Mouse (Mus musculus) ES-E14 (cell line): ENCODE results near the gene Lag3. TPM values are rescaled to one million over a fixed set of nuclear protein-coding genes. Genes with fewer than 3 reads are reported as not detected.

ENCODE experiments used
- DNase-seq: peaks from one replicate; pipeline ENCODE4 v3.0.0-alpha.2; 2013; ENCODE audit warnings: low read depth, low spot score
- H3K27ac ChIP-seq: 2 replicates; pipeline ENCODE4 v1.5.1; 2012; ENCODE audit warnings: low read depth, mild to moderate bottlenecking, low read length, moderate library complexity, mixed read lengths; ENCODE audit not compliant: poor library complexity, insufficient read depth, severe bottlenecking
- H3K36me3 ChIP-seq: 2 replicates; pipeline ENCODE4 v1.6.1; 2012; ENCODE audit warnings: mild to moderate bottlenecking, low read length, moderate library complexity, mixed read lengths; ENCODE audit not compliant: control insufficient read depth, poor library complexity, insufficient read depth, severe bottlenecking
- H3K4me1 ChIP-seq, 2 experiments: fragments of 150-350 bp in 1 of 2; sonication (generic) in 1 of 2; 2 replicates each; pipeline ENCODE4 v1.6.1; 2012; ENCODE audit warnings: low read length in 2 of 2, mild to moderate bottlenecking in 1 of 2, mixed read lengths in 1 of 2; ENCODE audit not compliant: control insufficient read depth in 2 of 2, insufficient read depth in 2 of 2, poor library complexity in 1 of 2
- H3K4me3 ChIP-seq, 2 experiments: fragments of 150-350 bp in 1 of 2; sonication (generic) in 1 of 2; 2 replicates each; pipeline ENCODE4 v1.5.1; 2012; ENCODE audit warnings: low read length in 2 of 2, low read depth in 1 of 2, mild to moderate bottlenecking in 1 of 2, mixed read lengths in 1 of 2; ENCODE audit not compliant: insufficient read depth in 1 of 2, poor library complexity in 1 of 2, severe bottlenecking in 1 of 2
- H3K9ac ChIP-seq: 2 replicates; pipeline ENCODE4 v1.6.1; 2012; ENCODE audit warnings: low read depth, mild to moderate bottlenecking, low read length, mixed read lengths; ENCODE audit not compliant: poor library complexity, insufficient read depth, severe bottlenecking
- H3K9me3 ChIP-seq: fragments of 150-350 bp; sonication (generic); 2 replicates; pipeline ENCODE4 v1.6.1; 2012; ENCODE audit warnings: low read depth, mild to moderate bottlenecking, low read length; ENCODE audit not compliant: control insufficient read depth, insufficient read depth
- CHD2 ChIP-seq: IDR thresholded peaks from 2 replicates; pipeline ENCODE4 v1.6.1; 2014; ENCODE audit warnings: mild to moderate bottlenecking, low read depth, low read length, inconsistent platforms
- HCFC1 ChIP-seq: IDR thresholded peaks from 2 replicates; pipeline ENCODE4 v1.6.1; 2012; ENCODE audit warnings: low read length, inconsistent platforms, borderline replicate concordance; ENCODE audit not compliant: insufficient read depth
- MAFK ChIP-seq: IDR thresholded peaks from 2 replicates; pipeline ENCODE4 v1.6.1; 2014; ENCODE audit warnings: mild to moderate bottlenecking, low read depth, low read length, inconsistent platforms; ENCODE audit not compliant: insufficient read depth
- ZC3H11A ChIP-seq: IDR thresholded peaks from 2 replicates; pipeline ENCODE4 v1.6.1; 2012; ENCODE audit warnings: low read depth, mild to moderate bottlenecking, inconsistent platforms, low read length, borderline replicate concordance
- ZNF384 ChIP-seq: IDR thresholded peaks from 2 replicates; pipeline ENCODE4 v1.6.1; 2012; ENCODE audit warnings: low read depth, low read length, inconsistent platforms
- in situ Hi-C, 2 experiments: fragments of 600-800 bp; cut with MboI; formaldehyde crosslinking; loops; one replicate each; pipeline ENCODE4 v1.15.1; 2025; ENCODE audit warnings: low sequenced_read_pairs in 2 of 2, inconsistent platforms in 1 of 2; ENCODE audit not compliant: unreplicated experiment in 2 of 2
- total RNA-seq: library from RNA; depleted of rRNA; stranded (reverse); fragments of 300-350 nt; gene quantifications from 2 replicates; pipeline ENCODE4 v1.2.3, GENCODE M21; 2012

Gene Lag3
- total RNA-seq, 1 experiment = 1.2 TPM

DNA sequence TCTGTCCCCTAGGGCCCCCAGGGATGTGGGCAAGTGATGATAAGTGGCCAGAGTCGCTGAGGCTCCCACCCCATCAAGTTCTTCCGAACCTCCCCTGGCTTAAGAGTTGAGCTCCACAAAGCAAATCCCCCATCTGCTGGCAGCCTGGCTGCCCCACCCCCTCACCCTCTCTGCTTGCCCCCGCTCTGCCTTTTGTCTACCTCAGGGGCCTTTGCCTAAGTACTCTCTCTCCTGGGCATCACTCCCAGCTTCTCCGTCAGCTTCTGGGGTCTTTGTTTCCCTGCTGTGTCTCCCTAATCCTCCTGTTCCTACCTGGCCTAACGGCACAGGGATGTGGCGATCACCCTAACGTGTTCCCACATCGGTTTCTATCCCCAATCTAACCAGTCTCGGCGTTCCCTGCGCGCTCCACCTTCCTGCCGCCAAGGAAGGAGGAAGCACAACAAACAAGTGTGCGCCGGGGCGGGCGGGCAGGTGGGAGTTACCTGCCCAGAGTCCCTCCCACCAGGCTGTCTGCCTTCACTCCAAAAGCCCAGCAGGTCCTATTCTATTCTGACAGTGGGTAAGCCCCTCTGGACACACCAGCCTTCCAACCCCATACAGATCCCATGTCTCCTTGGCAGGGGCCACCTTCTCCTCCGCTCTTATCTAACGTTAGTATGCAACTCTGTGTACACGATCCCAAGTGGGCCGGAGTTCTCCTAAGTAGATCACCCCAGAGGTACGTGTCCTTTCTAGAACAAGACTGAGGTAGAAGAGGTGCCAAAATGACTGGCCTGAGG, 3.8 kb upstream of the Lag3 start:
- in situ Hi-C loops = no loop called here
- peaks cover 2 to 40% of the 10 kb centered on the region in 2 experiments; a peak in 3 of 4 replicates for H3K4me1 ChIP-seq
- no peak for TF ChIP-seq ZNF384
- TF ChIP-seq CHD2 = no peak
- TF ChIP-seq MAFK = no peak
- no peak for TF ChIP-seq HCFC1
- TF ChIP-seq ZC3H11A = no peak
- peak overlapping the region; percentile 72 for H3K9ac ChIP-seq
- no peak for DNase-seq
- no peaks in the 10 kb centered on the region for H3K9me3 ChIP-seq
- no peak overlapping the region for H3K27ac ChIP-seq
- H3K36me3 ChIP-seq = peaks cover 9% of the 10 kb centered on the region; the same call in 1 of the 2 replicates
- H3K4me3 ChIP-seq = peak overlapping the region; percentile 96 to 98

DNA sequence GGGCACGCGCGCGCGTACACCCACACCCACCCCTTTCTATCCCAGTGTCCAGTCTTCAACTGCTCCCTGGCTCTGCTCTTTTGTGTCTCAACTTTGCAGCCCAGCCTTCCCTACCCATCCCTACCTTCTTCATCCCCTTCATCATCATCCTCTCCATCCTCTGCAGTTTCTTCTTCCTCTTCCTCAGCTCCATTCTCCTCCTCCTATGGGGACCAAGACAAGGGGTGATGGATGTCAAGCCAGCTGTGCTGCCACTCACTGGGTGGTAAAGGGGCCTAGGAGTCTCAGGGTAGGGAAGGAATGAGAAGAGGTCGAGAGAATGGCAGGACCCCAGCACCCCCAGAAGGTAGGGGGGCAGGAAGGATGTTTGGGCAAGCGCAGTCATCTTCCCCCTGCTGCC, 3.0 kb upstream of the Lag3 start:
- TF ChIP-seq HCFC1 (no peak), CHD2 (no peak), ZNF384 (no peak), ZC3H11A (no peak), MAFK (no peak)
- Histone ChIP-seq H3K36me3 (peaks cover 9% of the 10 kb centered on the region; the same call in 1 of the 2 replicates), H3K9ac (no peak overlapping the region), H3K27ac (no peak overlapping the region), H3K4me1 (peaks cover 0 to 40% of the 10 kb centered on the region in 2 experiments; a peak in 2 of 4 replicates), H3K9me3 (no peaks in the 10 kb centered on the region), H3K4me3 (no peak overlapping the region)
- in situ Hi-C loops = no loop called here
- no peak for DNase-seq

DNA sequence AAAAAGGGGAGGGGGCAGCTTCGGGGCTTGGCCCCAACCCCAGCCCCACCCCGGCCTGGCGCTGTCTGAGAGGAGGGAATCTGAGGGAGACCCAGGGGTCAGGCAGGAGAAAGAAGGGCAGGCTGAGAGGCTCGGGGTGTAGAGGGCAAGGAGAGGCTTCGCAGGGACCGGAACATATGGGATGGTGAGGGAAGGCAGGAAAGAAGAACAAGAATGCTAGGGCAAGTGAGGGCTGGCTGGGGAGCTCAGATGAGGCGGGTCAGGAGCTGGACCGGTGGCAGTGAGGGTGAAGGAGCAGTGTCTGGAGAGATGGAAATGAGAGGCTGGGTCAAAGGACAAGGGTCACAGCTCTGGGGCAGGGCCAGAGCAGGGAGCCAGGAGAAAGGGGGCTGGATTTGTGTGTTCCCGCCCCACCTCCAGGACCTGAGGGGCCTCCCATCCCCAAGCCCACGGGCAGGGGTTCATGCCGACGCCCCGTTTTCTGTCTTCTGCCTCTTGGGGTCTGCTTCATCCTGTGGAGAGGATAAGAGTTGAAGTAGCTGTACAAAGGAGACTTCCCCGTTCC, 2.3 kb upstream of the Lag3 start:
- Histone ChIP-seq H3K9me3 (no peaks in the 10 kb centered on the region), H3K36me3 (peaks cover 9% of the 10 kb centered on the region; the same call in 1 of the 2 replicates), H3K4me3 (no peak overlapping the region), H3K9ac (0 out of 2 replicates have a peak overlapping the region, but pooled peaks have one; percentile 12), H3K4me1 (peaks cover 0 to 39% of the 10 kb centered on the region in 2 experiments; a peak in 2 of 4 replicates), H3K27ac (no peak overlapping the region)
- DNase-seq = no peak
- TF ChIP-seq ZNF384 = no peak
- TF ChIP-seq HCFC1 = no peak
- no peak for TF ChIP-seq ZC3H11A
- TF ChIP-seq MAFK = no peak
- in situ Hi-C loops = no loop called here

DNA sequence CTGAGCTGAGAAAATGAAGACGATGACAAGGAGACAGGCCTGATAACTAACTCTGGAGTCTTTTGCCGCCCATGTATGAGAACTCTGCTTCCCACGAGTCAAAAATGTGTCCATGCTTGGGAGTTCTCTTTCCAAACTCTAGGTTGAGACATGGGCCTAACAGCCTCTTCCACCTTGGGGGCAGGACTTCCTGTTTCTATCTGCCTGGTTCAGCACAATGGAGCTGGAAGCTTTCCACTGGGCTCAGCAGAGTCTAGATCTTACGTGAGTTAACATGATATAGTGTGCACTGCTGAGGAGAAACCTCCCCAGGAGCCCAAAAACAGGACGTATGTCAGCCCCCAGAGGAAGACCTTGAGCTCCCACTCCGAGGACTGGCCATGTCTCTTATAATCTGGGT, 1.7 kb upstream of the Lag3 start:
- Histone ChIP-seq H3K9me3 (no peaks in the 10 kb centered on the region), H3K36me3 (peaks cover 9% of the 10 kb centered on the region; the same call in 1 of the 2 replicates), H3K4me3 (no peak overlapping the region), H3K9ac (no peak overlapping the region), H3K27ac (no peak overlapping the region), H3K4me1 (peaks cover 0 to 37% of the 10 kb centered on the region in 2 experiments; a peak in 2 of 4 replicates)
- TF ChIP-seq ZC3H11A (no peak), MAFK (no peak), HCFC1 (no peak), CHD2 (no peak), ZNF384 (no peak)
- in situ Hi-C loops = no loop called here
- no peak for DNase-seq
